Mouse (Mus musculus) megakaryocyte-erythroid progenitor cell, adult 5-6 weeks (primary cell): ENCODE results near the gene Arhgef16. TPM values are rescaled to one million over a fixed set of nuclear protein-coding genes. Genes with fewer than 3 reads are reported as not detected.
A peak's percentile ranks its signal among the peaks of the same experiment; 100 is the strongest.

ENCODE experiments used
- ATAC-seq: replicated peaks from 2 replicates; pipeline ENCODE4 v1.8.0; 2016; ENCODE audit warnings: mild to moderate bottlenecking, inconsistent platforms; ENCODE audit not compliant: severe bottlenecking, poor library complexity, low FRiP score, low TSS enrichment
- total RNA-seq, 2 experiments: library from RNA; stranded (forward) in 1 of 2; stranded (reverse) in 1 of 2; fragments of 200-1000, 215-1000 nt in 1 of 2; fragments of >200 nt in 1 of 2; fragmentation: Nextera tagmentation in 1 of 2; gene quantifications; 2 replicates each; pipeline ENCODE4 v1.2.3; 2014 to 2017

Arhgef16 gene
- total RNA-seq (2014; fragmentation: Nextera tagmentation) (not detected in 2 replicates), total RNA-seq (2017) (not detected in 2 replicates)

- ATAC-seq: peak; percentile 79
These were observed at the start of gene Arhgef16 for GRCm38 (mm10) chr4:154301466-154301881. TSS of gene Arhgef16 (minus strand) at chr4:154301676.

- ATAC-seq: no peak
These were observed 46.8 kb upstream of the Arhgef16 start for GRCm38 (mm10) chr4:154348197-154348786.

GRCm38 (mm10) chr4:154346731-154347522, 45.5 kb upstream of the Arhgef16 start:
- no peak for ATAC-seq

- ATAC-seq: no peak
These were observed 35.2 kb upstream of the Arhgef16 start for GRCm38 (mm10) chr4:154336650-154337049.

- no peak for ATAC-seq
These were observed 34.3 kb upstream of the Arhgef16 start, which contains the start of gene B230104I21Rik for GRCm38 (mm10) chr4:154335761-154336160. TSS of gene B230104I21Rik (plus strand) at chr4:154336127.

- peak; percentile 58; the same call in 1 of the 2 replicates for ATAC-seq
These were observed 33.4 kb upstream of the Arhgef16 start for GRCm38 (mm10) chr4:154334699-154335402.

GRCm38 (mm10) chr4:154333300-154333699, 31.8 kb upstream of the Arhgef16 start:
- no peak for ATAC-seq

- no peak for ATAC-seq
These were observed 29.8 kb upstream of the Arhgef16 start for GRCm38 (mm10) chr4:154331271-154331670.

- ATAC-seq: no peak
These were observed 28.5 kb upstream of the Arhgef16 start for GRCm38 (mm10) chr4:154330001-154330400.

- ATAC-seq: peak; percentile 71
These were observed 27.4 kb upstream of the Arhgef16 start for GRCm38 (mm10) chr4:154328836-154329235.

GRCm38 (mm10) chr4:154328431-154328830, 27.0 kb upstream of the Arhgef16 start:
- no peak for ATAC-seq

- ATAC-seq: no peak
These were observed 23.9 kb upstream of the Arhgef16 start for GRCm38 (mm10) chr4:154325410-154325809.

GRCm38 (mm10) chr4:154313622-154313967, 12.1 kb upstream of the Arhgef16 start:
- no peak for ATAC-seq

GRCm38 (mm10) chr4:154312935-154313621, 11.6 kb upstream of the Arhgef16 start:
- no peak for ATAC-seq

- ATAC-seq: no peak
These were observed 10.8 kb upstream of the Arhgef16 start for GRCm38 (mm10) chr4:154312143-154312812.

- ATAC-seq: no peak
These were observed 9.2 kb upstream of the Arhgef16 start for GRCm38 (mm10) chr4:154310576-154311262.

- ATAC-seq: no peak
These were observed 7.7 kb upstream of the Arhgef16 start for GRCm38 (mm10) chr4:154309131-154309530.

GRCm38 (mm10) chr4:154299541-154300271, 1.8 kb downstream of the Arhgef16 start:
- ATAC-seq: no peak
